Mouse (Mus musculus): ENCODE results near the gene Alkbh2. TPM values are rescaled to one million over a fixed set of nuclear protein-coding genes. Genes with fewer than 3 reads are reported as not detected.

Gene Alkbh2
- polyA plus RNA-seq, 1 experiment from 2014 or later, result 10.9 TPM

DNA sequence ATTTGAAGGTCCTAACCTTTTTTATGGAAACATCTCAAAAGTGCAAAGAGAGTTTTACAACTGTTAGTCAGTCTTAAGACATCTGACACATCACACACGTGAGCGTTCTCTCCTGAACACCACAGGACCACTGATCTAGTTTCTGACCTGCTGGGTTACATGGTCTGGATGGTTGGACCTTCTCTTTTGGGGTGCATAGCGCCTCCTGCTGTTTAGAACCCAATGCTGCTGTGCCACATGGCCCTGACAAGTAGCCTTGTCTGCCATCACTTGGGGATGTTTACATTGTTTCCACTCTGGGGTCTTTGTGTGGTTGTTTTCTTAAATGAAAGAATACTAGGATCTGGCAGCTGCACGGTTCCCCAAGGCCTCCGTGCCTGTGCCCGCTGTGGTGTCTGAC, 14.7 kb downstream of the Alkbh2 start:
- Histone ChIP-seq H3K27ac (no peak overlapping the region), H3K9me3 (0 out of 2 replicates have a peak, but pooled peaks cover 3% of the 10 kb centered on the region), H3K36me3 (peaks cover 89% of the 10 kb centered on the region), H3K9ac (no peak overlapping the region), H3K27me3 (replicated peaks) (no peaks in the 10 kb centered on the region), H3K4me3 (no peak overlapping the region), H3K4me1 (no peaks in the 10 kb centered on the region), H3K4me2 (replicated peaks) (no peak overlapping the region)
- ATAC-seq (ENCODE audit: low FRiP score, low read depth), result no peak
- WGBS, result 84% methylated on average over 6 of the region's 6 CpGs

- Histone ChIP-seq H3K9ac (no peak overlapping the region), H3K4me1 (no peaks in the 10 kb centered on the region), H3K4me3 (no peak overlapping the region), H3K36me3 (peaks cover 79% of the 10 kb centered on the region), H3K4me2 (replicated peaks) (no peak overlapping the region), H3K27ac (no peak overlapping the region), H3K27me3 (replicated peaks) (no peaks in the 10 kb centered on the region), H3K9me3 (0 out of 2 replicates have a peak, but pooled peaks cover 3% of the 10 kb centered on the region)
- 79% methylated on average over 16 of the region's 16 CpGs for WGBS
- no peak for ATAC-seq (ENCODE audit: low FRiP score, low read depth)
Measured at GRCm38 (mm10) chr5:114106391-114106935, 21.6 kb downstream of the Alkbh2 start.

GRCm38 (mm10) chr5:114102807-114103206, 25.2 kb downstream of the Alkbh2 start:
- 74% methylated on average over 1 of the region's 1 CpGs for WGBS
- Histone ChIP-seq H3K36me3 (peaks cover 42% of the 10 kb centered on the region), H3K4me3 (no peak overlapping the region), H3K27ac (no peak overlapping the region), H3K4me1 (peaks cover 12% of the 10 kb centered on the region), H3K9ac (no peak overlapping the region), H3K27me3 (replicated peaks) (no peaks in the 10 kb centered on the region), H3K4me2 (replicated peaks) (no peak overlapping the region), H3K9me3 (no peaks in the 10 kb centered on the region)
- no peak for ATAC-seq (ENCODE audit: low FRiP score, low read depth)

GRCm38 (mm10) chr5:114101873-114102272, 26.1 kb downstream of the Alkbh2 start:
- 86% methylated on average over 4 of the region's 4 CpGs for WGBS
- Histone ChIP-seq H3K4me2 (replicated peaks) (no peak overlapping the region), H3K4me3 (no peak overlapping the region), H3K27me3 (replicated peaks) (no peaks in the 10 kb centered on the region), H3K4me1 (peaks cover 12% of the 10 kb centered on the region), H3K9ac (no peak overlapping the region), H3K9me3 (no peaks in the 10 kb centered on the region), H3K27ac (no peak overlapping the region), H3K36me3 (peaks cover 35% of the 10 kb centered on the region)
- ATAC-seq (ENCODE audit: low FRiP score, low read depth), result no peak

- Histone ChIP-seq H3K9me3 (no peaks in the 10 kb centered on the region), H3K27ac (peak overlapping the region; percentile 20; the same call in 1 of the 2 replicates), H3K4me2 (replicated peaks) (peak overlapping the region; percentile 92), H3K9ac (peak overlapping the region; percentile 97), H3K27me3 (replicated peaks) (no peaks in the 10 kb centered on the region), H3K4me3 (peak overlapping the region; percentile 98), H3K4me1 (peaks cover 12% of the 10 kb centered on the region), H3K36me3 (peaks cover 22% of the 10 kb centered on the region)
- peak; percentile 77 for ATAC-seq (ENCODE audit: low FRiP score, low read depth)
- 2% methylated on average over 64 of the region's 64 CpGs for WGBS
Measured at GRCm38 (mm10) chr5:114100390-114101099, 27.5 kb downstream of the Alkbh2 start.

DNA sequence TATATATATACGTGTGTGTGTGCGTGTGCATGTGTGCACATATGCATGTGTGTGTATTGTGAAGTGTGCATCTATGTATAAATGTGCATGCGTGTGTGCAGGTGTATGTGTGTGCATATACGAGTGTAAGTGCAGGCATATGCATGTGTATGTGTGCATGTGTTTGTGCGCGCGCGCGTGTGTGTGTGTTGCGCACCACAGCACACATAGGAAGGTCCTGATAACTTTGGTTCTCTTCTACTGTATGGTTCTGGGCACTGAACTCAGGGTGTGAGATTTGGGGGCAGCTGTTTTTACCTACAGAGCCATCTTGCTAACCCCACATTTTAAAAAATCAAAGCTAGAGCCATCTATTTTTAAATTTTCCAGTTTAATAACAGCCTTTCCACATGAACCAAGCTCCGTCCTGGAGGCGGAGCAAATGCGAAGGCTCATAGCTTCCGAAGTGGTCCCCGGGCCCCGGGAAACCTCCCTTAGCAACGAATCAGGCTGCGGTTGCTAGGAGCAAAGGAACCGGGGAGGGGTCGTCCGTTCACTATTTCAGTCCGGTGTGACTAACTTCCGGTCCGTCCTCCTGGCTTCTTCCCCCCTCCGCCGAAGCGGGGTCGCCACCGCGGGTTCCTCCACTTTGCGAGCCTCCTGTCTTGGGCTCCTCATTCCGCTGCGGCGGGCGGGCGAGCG, 28.2 kb downstream of the Alkbh2 start:
- no peaks in the 10 kb centered on the region for H3K9me3 ChIP-seq
- H3K4me1 ChIP-seq, result peaks cover 12% of the 10 kb centered on the region
- H3K36me3 ChIP-seq, result peaks cover 15% of the 10 kb centered on the region
- peak; percentile 91 for ATAC-seq (ENCODE audit: low FRiP score, low read depth)
- peak overlapping the region; percentile 92 for H3K4me2 ChIP-seq (replicated peaks)
- 8% methylated on average over 37 of the region's 37 CpGs for WGBS
- H3K27me3 ChIP-seq (replicated peaks), result no peaks in the 10 kb centered on the region
- peak overlapping the region; percentile 98 for H3K4me3 ChIP-seq
- peak overlapping the region; percentile 20; the same call in 1 of the 2 replicates for H3K27ac ChIP-seq
- peak overlapping the region; percentile 97 for H3K9ac ChIP-seq

- WGBS, result 3% methylated on average over 40 of the region's 40 CpGs
- Histone ChIP-seq H3K9me3 (no peaks in the 10 kb centered on the region), H3K36me3 (no peaks in the 10 kb centered on the region), H3K27ac (peak within 1 kb of the TSS; percentile 67), H3K4me3 (peak within 1 kb of the TSS; percentile 53), H3K4me1 (peaks cover 6% of the 10 kb centered on the region; the same call in 1 of the 2 replicates), H3K9ac (peak within 1 kb of the TSS; percentile 70), H3K27me3 (replicated peaks) (no peaks in the 10 kb centered on the region), H3K4me2 (replicated peaks) (peak within 1 kb of the TSS; percentile 62)
- peak; percentile 77 for ATAC-seq (ENCODE audit: low FRiP score, low read depth)
Measured at GRCm38 (mm10) chr5:114091057-114091807, 36.8 kb downstream of the Alkbh2 start, which contains the start of gene Svop. Gene Svop, minus strand, starts transcription at chr5:114091570.

DNA sequence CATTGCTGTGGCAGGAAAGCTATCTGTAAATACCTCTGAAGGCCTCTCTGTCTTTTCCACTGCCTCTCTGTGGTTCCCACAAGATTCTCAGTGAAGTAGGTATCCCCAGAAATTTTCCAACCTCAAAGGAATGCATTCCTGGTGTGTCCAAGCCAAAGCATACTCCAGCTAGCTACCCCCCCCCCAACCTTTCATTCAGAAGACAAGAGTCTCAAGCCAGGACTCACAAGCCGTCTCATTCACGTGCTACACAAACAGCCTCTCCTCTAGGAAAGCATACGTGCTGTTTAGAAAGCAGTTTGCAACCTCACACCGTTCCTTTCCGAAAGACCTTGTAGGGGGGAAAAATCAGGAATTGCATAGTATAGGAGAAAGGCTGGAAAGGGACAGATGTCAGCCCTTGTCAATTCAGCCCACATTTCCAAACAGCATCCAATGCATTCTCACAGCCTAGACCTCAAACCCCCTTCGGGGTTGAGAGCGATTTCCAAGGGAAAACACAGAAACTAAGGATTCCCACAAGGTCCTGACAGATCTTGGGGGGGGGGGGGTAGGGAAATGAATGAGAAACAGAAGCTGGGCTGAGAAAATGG, 37.5 kb downstream of the Alkbh2 start:
- Histone ChIP-seq H3K4me1 (peaks cover 6% of the 10 kb centered on the region; the same call in 1 of the 2 replicates), H3K36me3 (no peaks in the 10 kb centered on the region), H3K4me3 (peak overlapping the region; percentile 53), H3K9ac (peak overlapping the region; percentile 70), H3K4me2 (replicated peaks) (peak overlapping the region; percentile 62), H3K27ac (peak overlapping the region; percentile 67), H3K9me3 (no peaks in the 10 kb centered on the region), H3K27me3 (replicated peaks) (no peaks in the 10 kb centered on the region)
- no peak; the same call in 1 of the 2 replicates for ATAC-seq (ENCODE audit: low FRiP score, low read depth)
- 16% methylated on average over 7 of the region's 7 CpGs for WGBS

- H3K27ac ChIP-seq, result no peak overlapping the region
- ATAC-seq (ENCODE audit: low FRiP score, low read depth), result no peak
- no peak overlapping the region for H3K9ac ChIP-seq
- H3K4me3 ChIP-seq, result no peak overlapping the region
- H3K4me1 ChIP-seq, result peaks cover 6% of the 10 kb centered on the region; the same call in 1 of the 2 replicates
- no peaks in the 10 kb centered on the region for H3K36me3 ChIP-seq
- H3K9me3 ChIP-seq, result no peaks in the 10 kb centered on the region
- H3K27me3 ChIP-seq (replicated peaks), result no peaks in the 10 kb centered on the region
- 83% methylated on average over 12 of the region's 12 CpGs for WGBS
- no peak overlapping the region for H3K4me2 ChIP-seq (replicated peaks)
Measured at GRCm38 (mm10) chr5:114087875-114088480, 40.0 kb downstream of the Alkbh2 start.

DNA sequence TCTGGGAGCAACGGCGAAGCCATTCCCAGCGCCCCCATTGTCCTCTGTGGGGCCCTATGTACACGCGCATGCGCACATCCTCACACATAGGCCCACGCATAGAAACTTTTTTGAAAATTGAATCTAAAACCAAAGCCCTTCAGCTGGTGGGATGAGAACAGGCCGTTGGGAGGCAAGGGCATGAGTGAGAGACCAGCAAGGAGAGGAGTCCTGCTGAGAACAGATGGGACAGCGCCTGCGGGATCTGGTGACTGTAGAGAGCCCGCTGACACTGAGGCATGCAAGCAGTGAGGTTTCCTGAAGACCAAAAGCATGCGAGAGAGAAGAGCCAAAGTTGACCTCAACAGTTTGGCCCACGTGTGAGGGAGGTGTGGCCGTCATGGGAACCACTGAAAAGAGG, 42.5 kb downstream of the Alkbh2 start:
- H3K9ac ChIP-seq, result no peak overlapping the region
- no peaks in the 10 kb centered on the region for H3K36me3 ChIP-seq
- WGBS, result 83% methylated on average over 14 of the region's 14 CpGs
- H3K9me3 ChIP-seq, result no peaks in the 10 kb centered on the region
- H3K4me3 ChIP-seq, result no peak overlapping the region
- no peak for ATAC-seq (ENCODE audit: low FRiP score, low read depth)
- no peak overlapping the region for H3K4me2 ChIP-seq (replicated peaks)
- H3K27me3 ChIP-seq (replicated peaks), result no peaks in the 10 kb centered on the region
- 0 out of 2 replicates have a peak, but pooled peaks cover 2% of the 10 kb centered on the region for H3K4me1 ChIP-seq
- no peak overlapping the region for H3K27ac ChIP-seq

DNA sequence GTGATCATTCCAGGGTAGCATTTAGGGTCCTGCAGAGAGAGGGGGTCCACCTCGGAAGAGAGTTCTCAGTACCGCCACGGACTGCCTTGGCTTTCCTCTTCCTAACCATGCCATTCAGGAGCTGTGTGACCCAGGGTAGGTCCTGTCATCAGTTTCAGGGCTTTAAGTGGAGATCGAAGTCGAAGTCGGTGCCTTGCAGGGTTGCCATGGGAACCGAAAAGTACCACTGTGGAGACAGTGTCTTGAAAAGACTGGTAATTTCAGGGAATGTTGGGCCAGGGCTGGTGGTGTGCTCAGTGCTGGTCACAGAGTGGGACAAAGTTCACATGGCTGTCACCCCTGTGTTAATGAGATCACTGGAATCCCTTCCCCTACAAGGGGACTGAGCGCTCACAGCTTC, 51.0 kb downstream of the Alkbh2 start:
- H3K4me2 ChIP-seq (replicated peaks), result no peak overlapping the region
- H3K27ac ChIP-seq, result no peak overlapping the region
- H3K4me1 ChIP-seq, result no peaks in the 10 kb centered on the region
- H3K9ac ChIP-seq, result no peak overlapping the region
- H3K9me3 ChIP-seq, result no peaks in the 10 kb centered on the region
- H3K4me3 ChIP-seq, result no peak overlapping the region
- no peaks in the 10 kb centered on the region for H3K36me3 ChIP-seq
- no peak for ATAC-seq (ENCODE audit: low FRiP score, low read depth)
- H3K27me3 ChIP-seq (replicated peaks), result no peaks in the 10 kb centered on the region
- 52% methylated on average over 8 of the region's 8 CpGs for WGBS
